Mouse (Mus musculus) layer of hippocampus, adult 18-20 months (tissue): ENCODE measurements around the gene Swi5. TPM values are rescaled to one million over a fixed set of nuclear protein-coding genes. Genes with fewer than 3 reads are reported as not detected.

ENCODE experiments used
- DNase-seq, 2 experiments: peaks; one replicate each; pipeline ENCODE4 v3.0.0; 2022; ENCODE audit warnings: low spot score in 2 of 2
- total RNA-seq, 2 experiments: library from RNA; stranded (reverse); gene quantifications; 2 replicates each; pipeline ENCODE4 v1.2.3; 2021

The Swi5 gene
- total RNA-seq, 2 experiments from 2014 or later, result 202 to 208 TPM

- DNase-seq, result no peak
Observed at GRCm38 (mm10) chr2:32275823-32276222, 12.1 kb downstream of the Swi5 start.

GRCm38 (mm10) chr2:32260635-32261034 lies 27.2 kb downstream of the Swi5 start:
- DNase-seq, result peak in 1 of 2 experiments; percentile 34

GRCm38 (mm10) chr2:32259657-32260417 lies 28.0 kb downstream of the Swi5 start, which contains the start of gene Uck1:
Gene Uck1 (minus strand): TSS chr2:32260159.
- DNase-seq, result peak; percentile 83 to 92

- DNase-seq, result no peak
Observed at GRCm38 (mm10) chr2:32258887-32259533, 28.9 kb downstream of the Swi5 start.

- no peak for DNase-seq
Observed at GRCm38 (mm10) chr2:32256273-32256672, 31.6 kb downstream of the Swi5 start.

- DNase-seq, result no peak
Observed at GRCm38 (mm10) chr2:32254563-32254962, 33.3 kb downstream of the Swi5 start.

GRCm38 (mm10) chr2:32253352-32253751 lies 34.5 kb downstream of the Swi5 start:
- DNase-seq, result no peak

GRCm38 (mm10) chr2:32252658-32253057 lies 35.2 kb downstream of the Swi5 start:
- no peak for DNase-seq

- no peak for DNase-seq
Observed at GRCm38 (mm10) chr2:32251791-32252527, 35.9 kb downstream of the Swi5 start.

- DNase-seq, result no peak
Observed at GRCm38 (mm10) chr2:32248377-32249361, 39.2 kb downstream of the Swi5 start.

GRCm38 (mm10) chr2:32246741-32247140 lies 41.1 kb downstream of the Swi5 start:
- DNase-seq, result no peak

GRCm38 (mm10) chr2:32242986-32243385 lies 44.9 kb downstream of the Swi5 start:
- no peak for DNase-seq

GRCm38 (mm10) chr2:32240591-32240990 lies 47.3 kb downstream of the Swi5 start:
- DNase-seq, result no peak

GRCm38 (mm10) chr2:32238708-32239435 lies 49.0 kb downstream of the Swi5 start:
- DNase-seq, result no peak

GRCm38 (mm10) chr2:32237571-32237970 lies 50.3 kb downstream of the Swi5 start:
- no peak for DNase-seq

GRCm38 (mm10) chr2:32236760-32237487 lies 51.0 kb downstream of the Swi5 start:
- peak in 1 of 2 experiments; percentile 62 for DNase-seq

GRCm38 (mm10) chr2:32235886-32236759 lies 51.8 kb downstream of the Swi5 start, which contains the start of gene Pomt1:
Gene Pomt1 (plus strand): TSS chr2:32236590.
- DNase-seq, result peak; percentile 84 to 94

GRCm38 (mm10) chr2:32235433-32235832 lies 52.4 kb downstream of the Swi5 start:
- no peak for DNase-seq
